Mouse (Mus musculus) kidney, postnatal 36 days (tissue): ENCODE measurements around the gene Gar1.
A peak's percentile ranks its signal among the peaks of the same experiment; 100 is the strongest.

Experiments
- DNase-seq, 2 experiments: peaks; one replicate each; pipeline ENCODE4 v3.0.0; 2021 to 2022; ENCODE audit warnings: mixed read lengths in 2 of 2

Gene Gar1

GRCm38 (mm10) chr3:129831035-129831568 lies at the start of gene Gar1:
Gar1 (minus strand) TSS chr3:129831396.
- peak; percentile 97 to 98 for DNase-seq

- DNase-seq = no peak
Observed at GRCm38 (mm10) chr3:129879913-129880312, 48.7 kb upstream of the Gar1 start.

GRCm38 (mm10) chr3:129879131-129879757 lies 48.0 kb upstream of the Gar1 start:
- peak; percentile 62 to 64 for DNase-seq

- peak; percentile 90 to 94 for DNase-seq
Observed at GRCm38 (mm10) chr3:129878405-129879021, 47.3 kb upstream of the Gar1 start, which contains the start of gene Pla2g12a. Pla2g12a (plus strand) TSS chr3:129878606.

- DNase-seq = no peak
Observed at GRCm38 (mm10) chr3:129877327-129877726, 46.1 kb upstream of the Gar1 start.

GRCm38 (mm10) chr3:129863698-129864097 lies 32.5 kb upstream of the Gar1 start:
- DNase-seq = peak; percentile 45 to 79

GRCm38 (mm10) chr3:129862592-129862991 lies 31.4 kb upstream of the Gar1 start:
- DNase-seq = no peak

GRCm38 (mm10) chr3:129846846-129847245 lies 15.7 kb upstream of the Gar1 start:
- no peak for DNase-seq

GRCm38 (mm10) chr3:129845868-129846267 lies 14.7 kb upstream of the Gar1 start:
- DNase-seq = no peak

- no peak for DNase-seq
Observed at GRCm38 (mm10) chr3:129838017-129838416, 6.8 kb upstream of the Gar1 start.

- no peak for DNase-seq
Observed at GRCm38 (mm10) chr3:129836965-129837364, 5.8 kb upstream of the Gar1 start.

GRCm38 (mm10) chr3:129836051-129836697 lies 5.0 kb upstream of the Gar1 start:
- peak; percentile 58 to 70 for DNase-seq

GRCm38 (mm10) chr3:129835388-129835934 lies 4.3 kb upstream of the Gar1 start, which contains the start of gene Cfi:
Cfi (plus strand) TSS chr3:129835884.
- DNase-seq = no peak

- peak in 1 of 2 experiments; percentile 50 for DNase-seq
Observed at GRCm38 (mm10) chr3:129830626-129831025, 570 bp downstream of the Gar1 start.

GRCm38 (mm10) chr3:129827691-129828090 lies 3.5 kb downstream of the Gar1 start:
- DNase-seq = no peak

- DNase-seq = no peak
Observed at GRCm38 (mm10) chr3:129826691-129827090, 4.5 kb downstream of the Gar1 start.

- DNase-seq = no peak
Observed at GRCm38 (mm10) chr3:129824891-129825290, 6.3 kb downstream of the Gar1 start.

GRCm38 (mm10) chr3:129824146-129824545 lies 7.0 kb downstream of the Gar1 start:
- DNase-seq = peak in 1 of 2 experiments; percentile 45

GRCm38 (mm10) chr3:129823293-129823692 lies 7.9 kb downstream of the Gar1 start:
- DNase-seq = peak in 1 of 2 experiments; percentile 44

GRCm38 (mm10) chr3:129822206-129822775 lies 8.9 kb downstream of the Gar1 start, which contains the start of gene Rrh:
Rrh (minus strand) TSS chr3:129822587.
- DNase-seq = no peak

- no peak for DNase-seq
Observed at GRCm38 (mm10) chr3:129821736-129822135, 9.5 kb downstream of the Gar1 start.

GRCm38 (mm10) chr3:129820847-129821246 lies 10.3 kb downstream of the Gar1 start:
- DNase-seq = no peak

GRCm38 (mm10) chr3:129803765-129804164 lies 27.4 kb downstream of the Gar1 start, which contains the start of gene Lrit3:
Lrit3 (minus strand) TSS chr3:129804030.
- DNase-seq = no peak
